Mouse (Mus musculus) liver, embryonic 16.5 days (tissue): ENCODE data around the gene Tmem131l. TPM values are rescaled to one million over a fixed set of nuclear protein-coding genes. Genes with fewer than 3 reads are reported as not detected.

Experiments
- ATAC-seq: fragments of 200-750 bp; cut with Nextera tagmentation; 2 replicates; pipeline ENCODE4 v1.8.0; 2017; ENCODE audit warnings: low read depth, mild to moderate bottlenecking, moderate number of reproducible peaks, moderate library complexity
- H3K27ac ChIP-seq: fragments of 300-500 bp; sonication (generic); 2 replicates; pipeline ENCODE4 v1.5.1; 2014; ENCODE audit warnings: mild to moderate bottlenecking, low read length
- H3K27me3 ChIP-seq: fragments of 300-500 bp; sonication (generic); 2 replicates; pipeline ENCODE4 v1.6.1; 2014; ENCODE audit warnings: low read depth, low read length, mixed read lengths; ENCODE audit not compliant: control insufficient read depth, insufficient read depth
- H3K36me3 ChIP-seq: fragments of 300-500 bp; sonication (generic); 2 replicates; pipeline ENCODE4 v1.6.1; 2014; ENCODE audit warnings: mild to moderate bottlenecking; ENCODE audit not compliant: control insufficient read depth, insufficient read depth
- H3K4me1 ChIP-seq: fragments of 300-500 bp; sonication (generic); 2 replicates; pipeline ENCODE4 v1.6.1; 2014; ENCODE audit warnings: low read depth, low read length, mixed read lengths; ENCODE audit not compliant: control insufficient read depth
- H3K4me2 ChIP-seq: fragments of 300-500 bp; sonication (generic); 2 replicates; pipeline ENCODE4 v1.6.1; 2014; ENCODE audit warnings: low read depth, low read length, mixed read lengths
- H3K4me3 ChIP-seq: fragments of 300-500 bp; sonication (generic); 2 replicates; pipeline ENCODE4 v1.5.1; 2014; ENCODE audit warnings: low read depth, mild to moderate bottlenecking, low read length
- H3K9ac ChIP-seq: fragments of 300-500 bp; sonication (generic); 2 replicates; pipeline ENCODE4 v1.6.1; 2014; ENCODE audit warnings: low read depth, low read length
- H3K9me3 ChIP-seq: fragments of 300-500 bp; sonication (generic); replicated peaks from 2 replicates; pipeline ENCODE4 v1.6.1; 2016; ENCODE audit warnings: low read length; ENCODE audit not compliant: control insufficient read depth
- WGBS: fragments of 180-500 bp; shearing (Covaris S2); extraction: QIAGEN DNeasy Blood & Tissue Kit; methylation state at CpG from one replicate; pipeline ENCODE4 v1.1.7; 2014; ENCODE audit not compliant: insufficient replicate concordance; 5-methylcytosine and 5-hydroxymethylcytosine counted together
- polyA plus RNA-seq: library from polyadenylated mRNA; unstranded; fragments of >200 nt; fragmentation: Nextera tagmentation; extraction: Ambion mirVana; gene quantifications from 2 replicates; pipeline ENCODE4 v1.2.1, GENCODE M21; 2015

The Tmem131l gene
- polyA plus RNA-seq, 1 experiment from 2014 or later: 29.8 TPM

GRCm38 (mm10) chr3:83994217-83994839, 45.6 kb downstream of the Tmem131l start:
- H3K36me3 ChIP-seq: no peaks in the 10 kb centered on the region
- H3K4me2 ChIP-seq: no peak overlapping the region
- no peaks in the 10 kb centered on the region for H3K9me3 ChIP-seq
- H3K4me3 ChIP-seq: no peak overlapping the region
- H3K27me3 ChIP-seq: no peaks in the 10 kb centered on the region
- WGBS: 56% methylated on average over 8 of the region's 8 CpGs
- no peak overlapping the region for H3K27ac ChIP-seq
- H3K4me1 ChIP-seq: peaks cover 16% of the 10 kb centered on the region
- ATAC-seq: peak; percentile 76
- no peak overlapping the region for H3K9ac ChIP-seq

GRCm38 (mm10) chr3:83993089-83993516, 46.9 kb downstream of the Tmem131l start:
- Histone ChIP-seq H3K27ac (no peak overlapping the region), H3K9ac (no peak overlapping the region), H3K4me3 (no peak overlapping the region), H3K36me3 (no peaks in the 10 kb centered on the region), H3K4me1 (peaks cover 18% of the 10 kb centered on the region), H3K4me2 (no peak overlapping the region), H3K27me3 (no peaks in the 10 kb centered on the region), H3K9me3 (no peaks in the 10 kb centered on the region)
- 0 out of 2 replicates have a peak, but pooled peaks have one; percentile 17 for ATAC-seq
- WGBS: 83% methylated on average over 8 of the region's 8 CpGs

GRCm38 (mm10) chr3:83991691-83992524, 48.1 kb downstream of the Tmem131l start:
- Histone ChIP-seq H3K9ac (no peak overlapping the region), H3K36me3 (no peaks in the 10 kb centered on the region), H3K27ac (no peak overlapping the region), H3K4me2 (no peak overlapping the region), H3K4me3 (no peak overlapping the region), H3K9me3 (no peaks in the 10 kb centered on the region), H3K27me3 (no peaks in the 10 kb centered on the region), H3K4me1 (peaks cover 18% of the 10 kb centered on the region)
- no peak for ATAC-seq
- 78% methylated on average over 8 of the region's 8 CpGs for WGBS

GRCm38 (mm10) chr3:83988214-83988613, 51.8 kb downstream of the Tmem131l start:
- peaks cover 7% of the 10 kb centered on the region for H3K4me1 ChIP-seq
- WGBS: 58% methylated on average over 4 of the region's 4 CpGs
- no peak overlapping the region for H3K9ac ChIP-seq
- no peaks in the 10 kb centered on the region for H3K36me3 ChIP-seq
- no peak overlapping the region for H3K4me3 ChIP-seq
- no peaks in the 10 kb centered on the region for H3K9me3 ChIP-seq
- H3K4me2 ChIP-seq: no peak overlapping the region
- no peaks in the 10 kb centered on the region for H3K27me3 ChIP-seq
- no peak for ATAC-seq
- H3K27ac ChIP-seq: no peak overlapping the region

GRCm38 (mm10) chr3:83987533-83988112, 52.4 kb downstream of the Tmem131l start:
- Histone ChIP-seq H3K9me3 (no peaks in the 10 kb centered on the region), H3K9ac (no peak overlapping the region), H3K36me3 (no peaks in the 10 kb centered on the region), H3K4me2 (no peak overlapping the region), H3K27me3 (no peaks in the 10 kb centered on the region), H3K4me3 (no peak overlapping the region), H3K4me1 (peaks cover 5% of the 10 kb centered on the region), H3K27ac (no peak overlapping the region)
- no peak for ATAC-seq
- 79% methylated on average over 8 of the region's 8 CpGs for WGBS

GRCm38 (mm10) chr3:83986740-83987139, 53.2 kb downstream of the Tmem131l start:
- H3K27ac ChIP-seq: no peak overlapping the region
- H3K9ac ChIP-seq: no peak overlapping the region
- H3K27me3 ChIP-seq: no peaks in the 10 kb centered on the region
- no peak overlapping the region for H3K4me3 ChIP-seq
- no peak for ATAC-seq
- H3K4me1 ChIP-seq: peaks cover 3% of the 10 kb centered on the region; the same call in 1 of the 2 replicates
- WGBS: 65% methylated on average over 3 of the region's 3 CpGs
- no peak overlapping the region for H3K4me2 ChIP-seq
- H3K36me3 ChIP-seq: no peaks in the 10 kb centered on the region
- no peaks in the 10 kb centered on the region for H3K9me3 ChIP-seq

- Histone ChIP-seq H3K27ac (no peak overlapping the region), H3K9me3 (no peaks in the 10 kb centered on the region), H3K36me3 (no peaks in the 10 kb centered on the region), H3K9ac (no peak overlapping the region), H3K4me2 (no peak overlapping the region), H3K4me3 (no peak overlapping the region), H3K27me3 (no peaks in the 10 kb centered on the region), H3K4me1 (peaks cover 3% of the 10 kb centered on the region; the same call in 1 of the 2 replicates)
- no peak for ATAC-seq
- WGBS: 82% methylated on average over 6 of the region's 6 CpGs
These were observed 54.5 kb downstream of the Tmem131l start for GRCm38 (mm10) chr3:83985426-83985825.

- no peaks in the 10 kb centered on the region for H3K27me3 ChIP-seq
- H3K4me2 ChIP-seq: no peak overlapping the region
- H3K9me3 ChIP-seq: no peaks in the 10 kb centered on the region
- peaks cover 3% of the 10 kb centered on the region; the same call in 1 of the 2 replicates for H3K4me1 ChIP-seq
- H3K9ac ChIP-seq: no peak overlapping the region
- no peaks in the 10 kb centered on the region for H3K36me3 ChIP-seq
- H3K4me3 ChIP-seq: no peak overlapping the region
- WGBS: 61% methylated on average over 4 of the region's 4 CpGs
- ATAC-seq: no peak
- H3K27ac ChIP-seq: no peak overlapping the region
These were observed 55.6 kb downstream of the Tmem131l start for GRCm38 (mm10) chr3:83984379-83984778.

GRCm38 (mm10) chr3:83982821-83983220, 57.2 kb downstream of the Tmem131l start:
- peaks cover 3% of the 10 kb centered on the region for H3K4me1 ChIP-seq
- no peak overlapping the region for H3K9ac ChIP-seq
- no peak overlapping the region for H3K27ac ChIP-seq
- no peaks in the 10 kb centered on the region for H3K27me3 ChIP-seq
- ATAC-seq: no peak
- no peaks in the 10 kb centered on the region for H3K9me3 ChIP-seq
- H3K4me2 ChIP-seq: no peak overlapping the region
- H3K36me3 ChIP-seq: no peaks in the 10 kb centered on the region
- H3K4me3 ChIP-seq: no peak overlapping the region
- 80% methylated on average over 4 of the region's 4 CpGs for WGBS
